Mouse (Mus musculus) small intestine, adult 2 months (tissue): ENCODE measurements around the gene Rimkla.

ENCODE experiments used
- CTCF ChIP-seq: fragments of 200-500 bp; IDR thresholded peaks from 2 replicates; pipeline ENCODE4 v1.5.1; 2012; ENCODE audit warnings: low read depth, mild to moderate bottlenecking, control low read depth, inconsistent platforms, low read length, moderate library complexity, mixed read lengths; ENCODE audit not compliant: insufficient replicate concordance, insufficient read length; ENCODE audit errors: extremely low read depth
- POLR2A ChIP-seq: fragments of 200-500 bp; IDR thresholded peaks from 2 replicates; pipeline ENCODE4 v1.6.1; 2012; ENCODE audit warnings: low read depth, mild to moderate bottlenecking, control low read depth, inconsistent platforms, low read length, moderate library complexity

- TF ChIP-seq CTCF (no peak), POLR2A (no peak)
Observed at GRCm38 (mm10) chr4:119462858-119463755, 29.3 kb downstream of the Rimkla start.
